Mouse (Mus musculus): ENCODE results near the gene Itpr1.

Itpr1 gene

GRCm38 (mm10) chr6:108570351-108571041 lies 357.6 kb downstream of the Itpr1 start:
- in situ Hi-C loops (cut with MboI; ENCODE audit: low sequenced_read_pairs), result no loop called here

GRCm38 (mm10) chr6:108571042-108571590 lies 358.2 kb downstream of the Itpr1 start:
- in situ Hi-C loops (cut with MboI; ENCODE audit: low sequenced_read_pairs), result no loop called here

- in situ Hi-C loops (cut with MboI; ENCODE audit: low sequenced_read_pairs), result no loop called here
Measured at GRCm38 (mm10) chr6:108572646-108573045, 359.8 kb downstream of the Itpr1 start.

GRCm38 (mm10) chr6:108577056-108577455 lies 364.2 kb downstream of the Itpr1 start:
- in situ Hi-C loops (cut with MboI; ENCODE audit: low sequenced_read_pairs), result no loop called here

GRCm38 (mm10) chr6:108588426-108588825 lies 375.5 kb downstream of the Itpr1 start:
- in situ Hi-C loops (cut with MboI; ENCODE audit: low sequenced_read_pairs), result no loop called here

GRCm38 (mm10) chr6:108592227-108592626 lies 379.3 kb downstream of the Itpr1 start:
- in situ Hi-C loops (cut with MboI; ENCODE audit: low sequenced_read_pairs), result no loop called here

- in situ Hi-C loops (cut with MboI; ENCODE audit: low sequenced_read_pairs), result no loop called here
Measured at GRCm38 (mm10) chr6:108592636-108593035, 379.7 kb downstream of the Itpr1 start.

- in situ Hi-C loops (cut with MboI; ENCODE audit: low sequenced_read_pairs), result no loop called here
Measured at GRCm38 (mm10) chr6:108594171-108594841, 381.4 kb downstream of the Itpr1 start.

GRCm38 (mm10) chr6:108598691-108599090 lies 385.8 kb downstream of the Itpr1 start:
- in situ Hi-C loops (cut with MboI; ENCODE audit: low sequenced_read_pairs), result no loop called here

GRCm38 (mm10) chr6:108599317-108599716 lies 386.4 kb downstream of the Itpr1 start:
- in situ Hi-C loops (cut with MboI; ENCODE audit: low sequenced_read_pairs), result no loop called here

All from CH12F3 (cell line).